Mouse (Mus musculus) testis, adult 2 months (tissue): Measurements from ENCODE around the gene Sdk2.

Source experiments
- CTCF ChIP-seq: fragments of 200-500 bp; IDR thresholded peaks from 2 replicates; pipeline ENCODE4 v1.5.1; 2012; ENCODE audit warnings: low read depth, mild to moderate bottlenecking, inconsistent platforms, low read length, moderate library complexity; ENCODE audit not compliant: control insufficient read depth, insufficient read depth, insufficient replicate concordance
- POLR2A ChIP-seq: fragments of 200-500 bp; IDR thresholded peaks from 2 replicates; pipeline ENCODE4 v1.6.1; 2012; ENCODE audit warnings: low read depth, mild to moderate bottlenecking, inconsistent platforms, low read length, moderate library complexity; ENCODE audit not compliant: control insufficient read depth

GRCm38 (mm10) chr11:113843920-113844319 is 222.9 kb downstream of the Sdk2 start:
- TF ChIP-seq CTCF (no peak), POLR2A (no peak)
